Mouse (Mus musculus) ES-E14 (cell line): ENCODE results near the gene Mllt10. TPM values are rescaled to one million over a fixed set of nuclear protein-coding genes. Genes with fewer than 3 reads are reported as not detected.

Experiments used
- DNase-seq: peaks from one replicate; pipeline ENCODE4 v3.0.0-alpha.2; 2013; ENCODE audit warnings: low read depth, low spot score
- H3K27ac ChIP-seq: 2 replicates; pipeline ENCODE4 v1.5.1; 2012; ENCODE audit warnings: low read depth, mild to moderate bottlenecking, low read length, moderate library complexity, mixed read lengths; ENCODE audit not compliant: poor library complexity, insufficient read depth, severe bottlenecking
- H3K36me3 ChIP-seq: 2 replicates; pipeline ENCODE4 v1.6.1; 2012; ENCODE audit warnings: mild to moderate bottlenecking, low read length, moderate library complexity, mixed read lengths; ENCODE audit not compliant: control insufficient read depth, poor library complexity, insufficient read depth, severe bottlenecking
- H3K4me1 ChIP-seq, 2 experiments: fragments of 150-350 bp in 1 of 2; sonication (generic) in 1 of 2; 2 replicates each; pipeline ENCODE4 v1.6.1; 2012; ENCODE audit warnings: low read length in 2 of 2, mild to moderate bottlenecking in 1 of 2, mixed read lengths in 1 of 2; ENCODE audit not compliant: control insufficient read depth in 2 of 2, insufficient read depth in 2 of 2, poor library complexity in 1 of 2
- H3K4me3 ChIP-seq, 2 experiments: fragments of 150-350 bp in 1 of 2; sonication (generic) in 1 of 2; 2 replicates each; pipeline ENCODE4 v1.5.1; 2012; ENCODE audit warnings: low read length in 2 of 2, low read depth in 1 of 2, mild to moderate bottlenecking in 1 of 2, mixed read lengths in 1 of 2; ENCODE audit not compliant: insufficient read depth in 1 of 2, poor library complexity in 1 of 2, severe bottlenecking in 1 of 2
- H3K9ac ChIP-seq: 2 replicates; pipeline ENCODE4 v1.6.1; 2012; ENCODE audit warnings: low read depth, mild to moderate bottlenecking, low read length, mixed read lengths; ENCODE audit not compliant: poor library complexity, insufficient read depth, severe bottlenecking
- H3K9me3 ChIP-seq: fragments of 150-350 bp; sonication (generic); 2 replicates; pipeline ENCODE4 v1.6.1; 2012; ENCODE audit warnings: low read depth, mild to moderate bottlenecking, low read length; ENCODE audit not compliant: control insufficient read depth, insufficient read depth
- CHD2 ChIP-seq: IDR thresholded peaks from 2 replicates; pipeline ENCODE4 v1.6.1; 2014; ENCODE audit warnings: mild to moderate bottlenecking, low read depth, low read length, inconsistent platforms
- HCFC1 ChIP-seq: IDR thresholded peaks from 2 replicates; pipeline ENCODE4 v1.6.1; 2012; ENCODE audit warnings: low read length, inconsistent platforms, borderline replicate concordance; ENCODE audit not compliant: insufficient read depth
- MAFK ChIP-seq: IDR thresholded peaks from 2 replicates; pipeline ENCODE4 v1.6.1; 2014; ENCODE audit warnings: mild to moderate bottlenecking, low read depth, low read length, inconsistent platforms; ENCODE audit not compliant: insufficient read depth
- ZC3H11A ChIP-seq: IDR thresholded peaks from 2 replicates; pipeline ENCODE4 v1.6.1; 2012; ENCODE audit warnings: low read depth, mild to moderate bottlenecking, inconsistent platforms, low read length, borderline replicate concordance
- ZNF384 ChIP-seq: IDR thresholded peaks from 2 replicates; pipeline ENCODE4 v1.6.1; 2012; ENCODE audit warnings: low read depth, low read length, inconsistent platforms
- in situ Hi-C, 2 experiments: fragments of 600-800 bp; cut with MboI; formaldehyde crosslinking; loops; one replicate each; pipeline ENCODE4 v1.15.1; 2025; ENCODE audit warnings: low sequenced_read_pairs in 2 of 2, inconsistent platforms in 1 of 2; ENCODE audit not compliant: unreplicated experiment in 2 of 2
- total RNA-seq: library from RNA; depleted of rRNA; stranded (reverse); fragments of 300-350 nt; gene quantifications from 2 replicates; pipeline ENCODE4 v1.2.3, GENCODE M21; 2012

Gene Mllt10
- total RNA-seq, 1 experiment = 40.7 TPM

DNA sequence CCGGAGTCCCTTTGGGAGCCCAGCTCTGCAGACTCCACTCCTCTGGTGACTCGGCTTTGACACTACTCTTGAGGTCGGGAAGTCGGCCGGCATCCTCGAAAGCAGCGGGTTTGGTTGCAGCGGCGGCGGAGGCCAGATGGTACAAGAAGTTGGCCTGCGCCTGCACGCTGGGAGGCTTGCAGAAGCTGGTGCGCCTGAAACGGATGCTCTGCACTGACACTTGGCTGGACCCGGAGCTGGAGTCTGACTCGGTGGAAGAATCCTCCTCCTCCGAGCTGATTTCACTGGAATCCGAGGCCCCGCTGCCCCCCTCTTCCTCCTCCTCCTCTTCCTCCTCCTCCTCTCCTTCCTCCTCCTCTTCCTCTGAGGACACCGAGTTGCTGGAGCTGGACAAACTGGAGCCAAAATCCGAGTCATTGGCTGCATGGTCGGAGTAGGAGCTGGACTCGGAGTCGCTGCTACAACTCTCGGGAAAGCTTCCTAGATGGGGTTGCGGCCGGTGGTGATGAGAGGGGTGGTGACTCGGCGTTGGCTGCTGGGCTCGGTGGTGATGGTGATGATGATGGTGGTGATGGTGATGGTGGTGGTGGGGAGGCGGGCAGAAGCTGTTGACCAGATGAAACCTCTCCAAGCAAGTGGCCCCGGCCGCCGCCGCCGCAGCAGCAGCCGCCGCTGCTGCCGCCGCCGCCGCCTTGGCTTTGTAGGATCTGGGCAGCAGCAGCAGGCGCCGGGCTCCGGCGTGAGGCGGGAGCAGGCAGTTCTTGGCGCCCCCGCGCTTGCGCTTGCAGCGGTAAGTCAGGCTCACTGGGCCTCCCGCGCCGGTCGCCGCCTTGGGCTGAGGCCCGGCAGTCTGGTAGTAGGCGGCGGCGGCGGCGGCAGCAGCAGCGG lies 8.0 kb upstream of the Mllt10 start:
- Histone ChIP-seq H3K36me3 (no peaks in the 10 kb centered on the region), H3K27ac (no peak overlapping the region), H3K9ac (peak overlapping the region; percentile 73), H3K4me1 (peaks cover 0 to 5% of the 10 kb centered on the region in 2 experiments; a peak in 2 of 4 replicates), H3K9me3 (no peaks in the 10 kb centered on the region), H3K4me3 (peak overlapping the region; percentile 70 to 74)
- TF ChIP-seq ZC3H11A (no peak), ZNF384 (no peak), HCFC1 (no peak), MAFK (no peak)
- DNase-seq = no peak
- in situ Hi-C loops = loop anchor here in 1 of 2 experiments (25.0 kb wide), 1 partner anchor 1390 kb away; the partner anchor contains the start of gene Ptf1a

DNA sequence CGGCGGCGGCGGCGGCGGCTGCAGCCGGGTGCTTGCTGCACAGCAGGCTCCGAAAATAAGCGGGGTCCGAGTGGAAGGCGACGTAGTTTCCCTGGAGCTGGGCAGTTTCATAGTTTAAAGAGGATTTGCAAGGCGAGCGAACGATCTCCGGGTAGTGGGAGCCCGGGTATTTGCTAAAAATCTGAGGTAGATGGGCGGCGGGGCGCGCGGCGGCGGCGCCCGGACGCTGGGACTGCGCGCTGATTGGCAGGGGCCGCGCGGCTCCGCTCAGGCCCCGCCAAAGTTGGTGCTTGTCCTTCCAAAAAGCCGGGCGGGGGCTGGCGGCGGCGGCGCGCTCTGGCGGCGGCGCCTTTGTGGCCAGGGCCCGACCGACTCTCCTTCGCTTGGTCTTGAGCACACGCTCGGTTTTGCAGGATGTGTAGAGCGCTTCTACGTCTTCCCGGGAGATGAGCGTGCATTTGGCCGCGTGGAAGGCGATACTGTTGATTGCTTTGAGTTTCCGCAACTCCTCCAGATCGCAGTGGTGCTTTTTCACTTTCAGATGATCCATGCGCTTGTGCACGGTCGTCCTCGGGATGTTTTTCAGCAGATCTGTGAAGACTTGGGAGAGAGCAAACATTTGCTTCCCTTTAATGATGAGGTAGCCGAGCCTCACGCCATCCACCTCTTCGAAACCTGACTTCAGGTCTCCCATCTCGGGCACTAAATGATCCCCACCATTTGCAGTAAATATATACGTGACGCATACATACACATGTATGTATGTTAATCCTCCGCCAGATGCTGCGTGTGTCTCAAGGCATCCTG lies 7.2 kb upstream of the Mllt10 start:
- H3K27ac ChIP-seq = no peak overlapping the region

DNA sequence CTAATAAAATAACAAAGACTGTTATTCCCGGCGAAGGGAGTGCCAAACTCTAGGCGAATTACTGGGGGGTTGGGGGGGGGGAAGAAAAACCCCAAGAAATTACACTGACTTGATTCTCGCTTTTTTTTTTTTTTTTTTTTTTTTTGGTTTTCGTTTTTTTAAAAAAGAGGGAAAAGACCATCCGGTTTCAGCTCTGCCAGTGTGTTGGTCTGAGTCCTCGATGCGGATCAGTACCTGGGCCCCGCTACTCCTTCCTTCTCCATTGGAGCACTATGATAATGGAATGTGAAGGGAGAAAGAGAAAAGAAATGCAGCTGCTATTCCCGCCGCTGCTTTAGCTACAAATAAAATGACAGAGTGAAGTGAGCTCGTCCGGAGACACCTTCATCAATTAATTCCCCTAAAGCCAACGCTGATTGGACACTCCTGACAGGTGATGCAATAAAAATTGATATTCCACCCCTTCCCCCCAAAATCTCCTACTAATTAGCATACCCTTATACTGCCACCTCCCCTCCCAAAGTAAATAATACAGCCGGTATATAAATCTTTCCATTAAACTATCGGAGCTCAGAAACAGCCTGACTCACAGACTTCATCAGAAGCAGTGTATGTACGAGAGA lies 6.5 kb upstream of the Mllt10 start, which contains the start of gene Skida1:
Skida1 (minus strand) TSS at position 599 of the 623 bp plus-strand sequence.
- Histone ChIP-seq H3K27ac (no peak within 1 kb of the TSS), H3K9ac (peak within 1 kb of the TSS; percentile 73), H3K36me3 (no peaks in the 10 kb centered on the region), H3K4me3 (peak within 1 kb of the TSS; percentile 70 to 74), H3K9me3 (no peaks in the 10 kb centered on the region), H3K4me1 (peaks cover 0 to 5% of the 10 kb centered on the region in 2 experiments; a peak in 2 of 4 replicates)
- no peak for TF ChIP-seq CHD2
- peak; percentile 44; the same call in 1 of the 2 replicates for TF ChIP-seq ZNF384
- DNase-seq = no peak
- in situ Hi-C loops = loop anchor here in 1 of 2 experiments (25.0 kb wide), 1 partner anchor 1389 kb away; the partner anchor contains the start of gene Ptf1a

More for the DNA sequence above, 7.2 kb upstream of the Mllt10 start:
- Histone ChIP-seq H3K36me3 (no peaks in the 10 kb centered on the region), H3K4me1 (peaks cover 0 to 5% of the 10 kb centered on the region in 2 experiments; a peak in 2 of 4 replicates), H3K9me3 (no peaks in the 10 kb centered on the region), H3K4me3 (peak overlapping the region; percentile 70 to 74), H3K9ac (peak overlapping the region; percentile 73)
- TF ChIP-seq ZNF384 (no peak), MAFK (no peak)
- peak; percentile 59 for DNase-seq
- in situ Hi-C loops = loop anchor here in 1 of 2 experiments (25.0 kb wide), 1 partner anchor 1389 kb away; the partner anchor contains the start of gene Ptf1a

DNA sequence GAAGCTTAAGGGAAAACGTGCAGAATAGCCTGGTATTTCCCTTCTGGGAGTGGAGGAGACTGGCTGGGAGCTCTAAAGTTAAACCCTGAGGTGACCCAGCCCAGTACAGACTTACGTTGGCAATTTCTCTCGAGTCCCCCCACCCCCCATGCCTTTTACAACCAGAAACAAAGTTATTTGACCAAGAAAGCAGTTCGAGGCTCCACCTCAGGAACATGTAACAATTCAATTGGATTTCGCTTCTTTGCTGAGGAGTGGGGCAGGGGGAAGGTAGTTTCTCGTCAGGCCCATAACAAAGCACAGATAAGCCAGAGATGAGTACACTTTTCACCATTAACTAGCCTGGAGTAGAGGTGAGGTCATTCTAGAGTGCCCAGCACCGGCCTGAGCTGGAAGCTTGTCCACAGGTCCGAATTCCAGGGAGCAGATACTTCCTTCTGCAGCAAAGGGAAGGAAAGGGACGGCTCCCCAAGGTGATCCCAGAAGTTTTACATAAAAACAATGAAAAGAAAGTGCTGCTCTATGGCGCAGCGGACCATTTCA lies 5.7 kb upstream of the Mllt10 start:
- H3K36me3 ChIP-seq = no peaks in the 10 kb centered on the region
- peak overlapping the region in 1 of 2 experiments; percentile 34; a peak in 2 of 4 replicates for H3K4me3 ChIP-seq
- in situ Hi-C loops = loop anchor here in 1 of 2 experiments (25.0 kb wide), 1 partner anchor 1388 kb away; the partner anchor contains the start of gene Ptf1a
- no peaks in the 10 kb centered on the region for H3K9me3 ChIP-seq
- DNase-seq = no peak
- H3K9ac ChIP-seq = no peak overlapping the region
- peaks cover under 1 to 5% of the 10 kb centered on the region in 2 experiments; a peak in 2 of 4 replicates for H3K4me1 ChIP-seq
- no peak overlapping the region for H3K27ac ChIP-seq
- TF ChIP-seq ZC3H11A = no peak
- TF ChIP-seq ZNF384 = no peak
- TF ChIP-seq CHD2 = no peak
- no peak for TF ChIP-seq HCFC1
- no peak for TF ChIP-seq MAFK
